Mouse (Mus musculus) midbrain, postnatal 0 days (tissue): ENCODE results near the gene Ston1. TPM values are rescaled to one million over a fixed set of nuclear protein-coding genes. Genes with fewer than 3 reads are reported as not detected.
A peak's percentile ranks its signal among the peaks of the same experiment; 100 is the strongest.

Experiments used
- ATAC-seq: fragments of 200-750 bp; cut with Nextera tagmentation; 2 replicates; pipeline ENCODE4 v1.8.0; 2017; ENCODE audit warnings: moderate number of reproducible peaks, mild to moderate bottlenecking, moderate TSS enrichment, moderate library complexity; ENCODE audit not compliant: low FRiP score
- DNase-seq: peaks from one replicate; pipeline ENCODE4 v3.0.0-alpha.2; 2015; ENCODE audit warnings: low spot score
- H3K27ac ChIP-seq: fragments of 300-500 bp; sonication (generic); 2 replicates; pipeline ENCODE4 v1.5.1; 2014; ENCODE audit warnings: low read depth, mild to moderate bottlenecking, low read length, mixed read lengths
- H3K27me3 ChIP-seq: fragments of 300-500 bp; sonication (generic); 2 replicates; pipeline ENCODE4 v1.6.1; 2014; ENCODE audit warnings: low read length, control low read depth, mixed read lengths; ENCODE audit not compliant: insufficient read depth
- H3K36me3 ChIP-seq: fragments of 300-500 bp; sonication (generic); 2 replicates; pipeline ENCODE4 v1.6.1; 2014; ENCODE audit warnings: low read length, control low read depth, mixed read lengths; ENCODE audit not compliant: insufficient read depth
- H3K4me1 ChIP-seq: fragments of 300-500 bp; sonication (generic); 2 replicates; pipeline ENCODE4 v1.6.1; 2014; ENCODE audit warnings: mild to moderate bottlenecking, control low read depth, antibody characterized with exemption, low read length, mixed read lengths; ENCODE audit not compliant: insufficient read depth
- H3K4me2 ChIP-seq: fragments of 300-500 bp; sonication (generic); 2 replicates; pipeline ENCODE4 v1.6.1; 2014; ENCODE audit warnings: low read depth, mild to moderate bottlenecking, low read length, mixed read lengths; ENCODE audit not compliant: poor library complexity, severe bottlenecking
- H3K4me3 ChIP-seq: fragments of 300-500 bp; sonication (generic); 2 replicates; pipeline ENCODE4 v1.5.1; 2014; ENCODE audit warnings: low read depth, mild to moderate bottlenecking, low read length, moderate library complexity
- H3K9ac ChIP-seq: fragments of 300-500 bp; sonication (generic); replicated peaks from 2 replicates; pipeline ENCODE4 v1.6.1; 2014; ENCODE audit warnings: mild to moderate bottlenecking, low read length, moderate library complexity, mixed read lengths; ENCODE audit not compliant: poor library complexity, severe bottlenecking
- H3K9me3 ChIP-seq: fragments of 300-500 bp; sonication (generic); 2 replicates; pipeline ENCODE4 v1.6.1; 2016; ENCODE audit warnings: low read length, control low read depth
- CTCF ChIP-seq: IDR thresholded peaks from 2 replicates; pipeline ENCODE4 v1.5.1; 2016; ENCODE audit warnings: antibody characterized with exemption, mild to moderate bottlenecking
- WGBS: fragments of 180-500 bp; shearing (Covaris S2); extraction: QIAGEN DNeasy Blood & Tissue Kit; methylation state at CpG from one replicate; pipeline ENCODE4 v1.1.7; 2014; 5-methylcytosine and 5-hydroxymethylcytosine counted together
- polyA plus RNA-seq: library from polyadenylated mRNA; unstranded; fragments of >200 nt; fragmentation: Nextera tagmentation; extraction: Ambion mirVana; gene quantifications from 2 replicates; pipeline ENCODE4 v1.2.1, GENCODE M21; 2015
- total RNA-seq: library from RNA; depleted of rRNA; stranded (reverse); fragments of >200 nt; gene quantifications from 2 replicates; pipeline ENCODE4 v1.2.3, GENCODE M21; 2014; rRNA removed

Gene Ston1
- total and polyA plus RNA-seq, 2 experiments from 2014 or later, result 1.3 to 4.0 TPM

GRCm38 (mm10) chr17:88703112-88703511 is 105.6 kb downstream of the Ston1 start:
- Histone ChIP-seq H3K4me3 (no peak overlapping the region), H3K4me1 (no peaks in the 10 kb centered on the region; the same call in 1 of the 2 replicates), H3K9ac (no peak overlapping the region), H3K27me3 (no peaks in the 10 kb centered on the region), H3K4me2 (no peak overlapping the region), H3K9me3 (no peaks in the 10 kb centered on the region), H3K27ac (no peak overlapping the region), H3K36me3 (no peaks in the 10 kb centered on the region)
- DNase-seq (no peak), ATAC-seq (no peak)
- WGBS, result 40% methylated on average over 4 of the region's 4 CpGs
- TF ChIP-seq CTCF, result no peak

DNA sequence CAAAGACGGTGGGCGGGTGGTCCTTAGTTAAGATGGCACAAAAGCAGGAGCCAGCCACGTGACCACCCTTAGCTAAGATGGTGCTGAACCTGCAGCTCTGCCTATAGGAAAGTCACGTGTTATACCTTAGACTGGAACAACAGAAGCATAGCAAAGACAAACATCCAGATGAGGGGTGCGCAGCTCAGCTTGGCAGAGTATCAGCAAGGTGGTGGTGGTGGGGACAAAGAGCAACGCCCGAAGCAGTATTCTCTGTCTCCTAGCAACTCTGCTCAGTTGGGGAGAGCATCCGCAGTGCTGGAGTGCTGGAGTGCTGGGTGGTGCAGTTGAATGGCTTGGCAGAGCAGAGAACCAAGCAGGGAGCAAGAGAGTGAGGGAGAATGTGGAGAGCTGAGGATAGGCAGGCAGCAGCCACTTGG is 108.8 kb downstream of the Ston1 start:
- WGBS, result 17% methylated on average over 8 of the region's 8 CpGs
- H3K4me3 ChIP-seq, result no peak overlapping the region
- no peaks in the 10 kb centered on the region for H3K9me3 ChIP-seq
- no peak for DNase-seq
- no peak overlapping the region for H3K27ac ChIP-seq
- no peaks in the 10 kb centered on the region; the same call in 1 of the 2 replicates for H3K4me1 ChIP-seq
- ATAC-seq, result peak; percentile 52
- no peaks in the 10 kb centered on the region for H3K36me3 ChIP-seq
- H3K9ac ChIP-seq, result no peak overlapping the region
- no peak overlapping the region for H3K4me2 ChIP-seq
- TF ChIP-seq CTCF, result no peak
- no peaks in the 10 kb centered on the region for H3K27me3 ChIP-seq

Other genes starting within 250 kb of the Ston1 start
- gene Foxn2, start 157.0 kb upstream of the Ston1 start, total RNA-seq, result 7.7 and 12.7 TPM in 2 replicates
- gene Foxn2, start 157.0 kb upstream of the Ston1 start, polyA plus RNA-seq, result 4.5 and 5.3 TPM in 2 replicates
- gene Ppp1r21, start 67.6 kb upstream of the Ston1 start, total RNA-seq, result 44.1 and 68.7 TPM in 2 replicates
- 36.6 and 36.7 TPM in 2 replicates for gene Ppp1r21, start 67.6 kb upstream of the Ston1 start, polyA plus RNA-seq
- gene Gtf2a1l, start 71.0 kb downstream of the Ston1 start, total RNA-seq, result not detected in 2 replicates
- 0.29 and 0.39 TPM in 2 replicates for gene Gtf2a1l, start 71.0 kb downstream of the Ston1 start, polyA plus RNA-seq
- 0.88 and 1.1 TPM in 2 replicates for gene Lhcgr, start 194.3 kb downstream of the Ston1 start, total RNA-seq
- 0.54 and 0.74 TPM in 2 replicates for gene Lhcgr, start 194.3 kb downstream of the Ston1 start, polyA plus RNA-seq